In genomic region chr4:118464956-118465355, GRCm38 (mm10) we compare ENCODE assay signal across 26 mouse cellular contexts. TPM values are rescaled to one million over a fixed set of nuclear protein-coding genes. Genes with fewer than 3 reads are reported as not detected.
DNase-seq lines count a peak whose midpoint lies in the region; ATAC-seq and TF ChIP-seq lines count a peak whose summit lies in the region.
"Had no signal": no experiment of that assay in that cellular context is flagged by ENCODE, and none has a peak within 500 bp of the region (broad histone marks: within the 10 kb centered on the region; RNA-seq: fewer than 3 reads in every experiment).

No protein-coding gene starts in this region.

- H3K9me3 ChIP-seq in megakaryocyte, embryonic 14.5 days = no peaks in the 10 kb centered on the region
- H3K9me3 ChIP-seq: G1E; heart, embryonic 15.5 days; hindbrain, embryonic 15.5 days; liver, embryonic 15.5 days; lung, embryonic 15.5 days; midbrain, embryonic 13.5 days; neural tube, embryonic 13.5 days; stomach, embryonic 15.5 days had no signal

- TF ChIP-seq CTCF in layer of hippocampus, adult 2 months (conservative IDR thresholded peaks at IDR 0.05) = no peak
- TF ChIP-seq CTCF in embryonic fibroblast, embryonic 13.5 days (IDR thresholded peaks at IDR 0.05; ENCODE audit: borderline replicate concordance, insufficient read depth, low read length) = no peak

- H3K4me3 ChIP-seq in layer of hippocampus, adult 2 months = no peak overlapping the region
- peak overlapping the region; percentile 88 for H3K4me3 ChIP-seq in megakaryocyte, embryonic 14.5 days (replicated peaks)
- no peak overlapping the region for H3K4me3 ChIP-seq in embryonic fibroblast, embryonic 13.5 days (ENCODE audit: insufficient read depth, low read length)
- H3K4me3 ChIP-seq: heart, embryonic 15.5 days; hindbrain, embryonic 15.5 days; left cerebral cortex, adult 2 months; liver, embryonic 15.5 days; lung, embryonic 15.5 days; midbrain, embryonic 13.5 days; neural tube, embryonic 13.5 days; stomach, embryonic 15.5 days had no signal

- TF ChIP-seq POLR2A in embryonic fibroblast, embryonic 13.5 days (IDR thresholded peaks at IDR 0.05; ENCODE audit: low read depth, low read length) = no peak

- DNase-seq in frontal cortex, adult 2 months (ENCODE audit: extremely low spot score in 1 of 2, low spot score in 1 of 2) = peak; percentile 15 to 23
- DNase-seq in frontal cortex, postnatal 10 days (ENCODE audit: low spot score in 2 of 2) = no peak
- peak; percentile 9 for DNase-seq in layer of hippocampus, adult 11-12 months (ENCODE audit: low spot score)
- DNase-seq in layer of hippocampus, adult 2 months (ENCODE audit: low spot score in 2 of 2) = no peak
- no peak for DNase-seq in urinary bladder, postnatal 4 days (ENCODE audit: low spot score in 2 of 2)
- DNase-seq: adrenal gland, adult 8-10 months; cerebellum, adult 11 months; cerebellum, adult 9-10 months; cerebellum, postnatal 36 days; gastrocnemius, postnatal 10 days; heart, postnatal 36 days; lung, postnatal 36 days had no signal

- peaks cover 93% of the 10 kb centered on the region for H3K4me1 ChIP-seq in megakaryocyte, embryonic 14.5 days
- H3K4me1 ChIP-seq in embryonic fibroblast, embryonic 13.5 days (ENCODE audit: control insufficient read depth, insufficient read depth, low read length) = 0 out of 2 replicates have a peak, but pooled peaks cover 2% of the 10 kb centered on the region
- H3K4me1 ChIP-seq: hindbrain, embryonic 15.5 days; liver, embryonic 15.5 days; lung, embryonic 15.5 days; midbrain, embryonic 13.5 days; stomach, embryonic 15.5 days had no signal

- H3K36me3 ChIP-seq in megakaryocyte, embryonic 14.5 days (replicated peaks; ENCODE audit: low read length) = peaks cover 80% of the 10 kb centered on the region
- H3K36me3 ChIP-seq: G1E; heart, embryonic 15.5 days; hindbrain, embryonic 15.5 days; liver, embryonic 15.5 days; lung, embryonic 15.5 days; midbrain, embryonic 13.5 days; neural tube, embryonic 13.5 days; stomach, embryonic 15.5 days had no signal

- no peak overlapping the region for H3K27ac ChIP-seq in layer of hippocampus, adult 2 months
- peak overlapping the region; percentile 12; the same call in 1 of the 2 replicates for H3K27ac ChIP-seq in embryonic fibroblast, embryonic 13.5 days (ENCODE audit: insufficient read depth, low read length)
- H3K27ac ChIP-seq: hindbrain, embryonic 15.5 days; left cerebral cortex, adult 2 months; liver, embryonic 15.5 days; lung, embryonic 15.5 days; midbrain, embryonic 13.5 days; neural tube, embryonic 13.5 days; stomach, embryonic 15.5 days had no signal

- ATAC-seq in megakaryocyte, adult 5-6 weeks (ENCODE audit: poor library complexity, severe bottlenecking) = no peak
- ATAC-seq: forebrain, embryonic 14.5 days; inflammation-experienced regulatory T-cells, adult 6 months; midbrain, embryonic 13.5 days had no signal

- no peaks in the 10 kb centered on the region for H3K27me3 ChIP-seq in megakaryocyte, embryonic 14.5 days (replicated peaks)
- H3K27me3 ChIP-seq: hindbrain, embryonic 15.5 days; liver, embryonic 15.5 days; lung, embryonic 15.5 days; midbrain, embryonic 13.5 days; neural tube, embryonic 13.5 days; stomach, embryonic 15.5 days had no signal

RNA-seq across cellular contexts. Expression of gene Mpl, which starts 7.6 kb away (rescaled TPM):
- polyA plus RNA-seq in frontal cortex, adult 2 months (2012; rRNA removed) = 0.32 and 1.0 TPM in 2 replicates
- total RNA-seq in layer of hippocampus, adult 2 months (2021) = under 1 TPM in 1 of 2 experiments, not detected in 1; 0.20 TPM
- polyA plus RNA-seq in megakaryocyte, embryonic 14.5 days (2012; ENCODE audit: insufficient read depth, low replicate concordance) = 425 and 2,158 TPM in 2 replicates
- 0.36 TPM in 1 of 2 replicates, not detected in the other for total RNA-seq in megakaryocyte, adult 5-6 weeks (2015)
- not detected in 2 replicates for total RNA-seq in megakaryocyte, adult 5-6 weeks (2017)
- not detected in 2 replicates for polyA plus RNA-seq in embryonic fibroblast, embryonic 13.5 days (2011; ENCODE audit: insufficient read length, low read depth, missing spikeins)
- polyA plus RNA-seq: inflammation-experienced regulatory T-cells, adult 6 months had no signal

RNA-seq across cellular contexts. Expression of gene Tie1, which starts 24.9 kb away (rescaled TPM):
- polyA plus RNA-seq in frontal cortex, adult 2 months (2012; rRNA removed) = 11.8 and 13.3 TPM in 2 replicates
- 1 to 10 TPM; 7.0 to 9.3 TPM for total RNA-seq in layer of hippocampus, adult 2 months (2021)
- polyA plus RNA-seq in megakaryocyte, embryonic 14.5 days (2012; ENCODE audit: insufficient read depth, low replicate concordance) = 32.0 and 48.6 TPM in 2 replicates
- 0.27 and 0.34 TPM in 2 replicates for total RNA-seq in megakaryocyte, adult 5-6 weeks (2015)
- total RNA-seq in megakaryocyte, adult 5-6 weeks (2017) = 0.16 and 0.26 TPM in 2 replicates
- not detected in 2 replicates for polyA plus RNA-seq in embryonic fibroblast, embryonic 13.5 days (2011; ENCODE audit: insufficient read length, low read depth, missing spikeins)
- polyA plus RNA-seq: inflammation-experienced regulatory T-cells, adult 6 months had no signal

RNA-seq across cellular contexts. Expression of gene Cdc20, which starts 27.8 kb away (rescaled TPM):
- 2.2 and 2.8 TPM in 2 replicates for polyA plus RNA-seq in frontal cortex, adult 2 months (2012; rRNA removed)
- 1 to 10 TPM; 1.1 to 1.3 TPM for total RNA-seq in layer of hippocampus, adult 2 months (2021)
- polyA plus RNA-seq in megakaryocyte, embryonic 14.5 days (2012; ENCODE audit: insufficient read depth, low replicate concordance) = 89.0 and 104 TPM in 2 replicates
- total RNA-seq in megakaryocyte, adult 5-6 weeks (2015) = 47.3 and 47.8 TPM in 2 replicates
- 81.0 and 83.9 TPM in 2 replicates for total RNA-seq in megakaryocyte, adult 5-6 weeks (2017)
- polyA plus RNA-seq in embryonic fibroblast, embryonic 13.5 days (2011; ENCODE audit: insufficient read length, low read depth, missing spikeins) = 38.4 and 61.6 TPM in 2 replicates

RNA-seq across cellular contexts. Expression of gene Elovl1, which starts 37.1 kb away (rescaled TPM):
- polyA plus RNA-seq in frontal cortex, adult 2 months (2012; rRNA removed) = 65.2 and 76.6 TPM in 2 replicates
- total RNA-seq in layer of hippocampus, adult 2 months (2021) = 10 to 100 TPM; 20.8 to 22.9 TPM
- 148 and 265 TPM in 2 replicates for polyA plus RNA-seq in megakaryocyte, embryonic 14.5 days (2012; ENCODE audit: insufficient read depth, low replicate concordance)
- 88.6 and 93.9 TPM in 2 replicates for total RNA-seq in megakaryocyte, adult 5-6 weeks (2015)
- total RNA-seq in megakaryocyte, adult 5-6 weeks (2017) = 67.1 and 76.1 TPM in 2 replicates
- 164 and 172 TPM in 2 replicates for polyA plus RNA-seq in embryonic fibroblast, embryonic 13.5 days (2011; ENCODE audit: insufficient read length, low read depth, missing spikeins)

RNA-seq across cellular contexts. Expression of gene Med8, which starts 55.8 kb away (rescaled TPM):
- polyA plus RNA-seq in frontal cortex, adult 2 months (2012; rRNA removed) = 52.1 and 56.8 TPM in 2 replicates
- 10 to 100 TPM; 56.4 to 56.6 TPM for total RNA-seq in layer of hippocampus, adult 2 months (2021)
- polyA plus RNA-seq in megakaryocyte, embryonic 14.5 days (2012; ENCODE audit: insufficient read depth, low replicate concordance) = 12.6 and 39.3 TPM in 2 replicates
- total RNA-seq in megakaryocyte, adult 5-6 weeks (2015) = 76.9 and 102 TPM in 2 replicates
- 82.0 and 106 TPM in 2 replicates for total RNA-seq in megakaryocyte, adult 5-6 weeks (2017)
- 85.6 and 99.8 TPM in 2 replicates for polyA plus RNA-seq in embryonic fibroblast, embryonic 13.5 days (2011; ENCODE audit: insufficient read length, low read depth, missing spikeins)

Comparison
In these comparisons a context has a peak if more than half of its experiments do, and no peak if none do; other contexts are left out.
1. DNase-seq: peak in frontal cortex, adult 2 months (2 of 2) and layer of hippocampus, adult 11-12 months (single experiment); none in frontal cortex, postnatal 10 days (0 of 2), layer of hippocampus, adult 2 months (0 of 2) and urinary bladder, postnatal 4 days (0 of 2).
2. RNA of gene Mpl, which starts 7.6 kb away (polyA plus RNA-seq): 425 to 2,158 TPM in megakaryocyte, embryonic 14.5 days; 0.32 to 1.0 TPM in frontal cortex, adult 2 months and not detected in embryonic fibroblast, embryonic 13.5 days; every median in the first group is over 100 times any median in the second.
3. RNA of gene Tie1, which starts 24.9 kb away (polyA plus RNA-seq): 32.0 to 48.6 TPM in megakaryocyte, embryonic 14.5 days and 11.8 to 13.3 TPM in frontal cortex, adult 2 months; not detected in embryonic fibroblast, embryonic 13.5 days; every median in the first group is over 10 times any median in the second.
4. RNA of gene Cdc20, which starts 27.8 kb away (polyA plus RNA-seq): 89.0 to 104 TPM in megakaryocyte, embryonic 14.5 days and 38.4 to 61.6 TPM in embryonic fibroblast, embryonic 13.5 days; 2.2 to 2.8 TPM in frontal cortex, adult 2 months; every median in the first group is over 10 times any median in the second.